Mouse (Mus musculus) left cerebral cortex, postnatal 14 days (tissue): ENCODE measurements around the gene Slc35b2. TPM values are rescaled to one million over a fixed set of nuclear protein-coding genes. Genes with fewer than 3 reads are reported as not detected.

Experiments used
- DNase-seq, 2 experiments: peaks; one replicate each; pipeline ENCODE4 v3.0.0; 2021 to 2022; ENCODE audit warnings: low spot score in 2 of 2, mixed read lengths in 1 of 2
- intact Hi-C: fragments of 180-260 bp; cut with DNase I; formaldehyde crosslinking; loops from one replicate; pipeline ENCODE4 v1.15.1; 2025
- total RNA-seq, 2 experiments: library from RNA; stranded (reverse); gene quantifications; 2 replicates each; pipeline ENCODE4 v1.2.3; 2021

Gene Slc35b2
- total RNA-seq, 2 experiments from 2014 or later = 41.6 to 46.1 TPM

GRCm38 (mm10) chr17:45557246-45557824 is 6.3 kb upstream of the Slc35b2 start:
- intact Hi-C loops = no loop called here
- no peak for DNase-seq

GRCm38 (mm10) chr17:45557998-45558862 is 5.4 kb upstream of the Slc35b2 start:
- no peak for DNase-seq

GRCm38 (mm10) chr17:45559732-45560525 is 3.7 kb upstream of the Slc35b2 start:
- DNase-seq = no peak
- intact Hi-C loops = no loop called here

More at GRCm38 (mm10) chr17:45557998-45558862, 5.4 kb upstream of the Slc35b2 start:
- intact Hi-C loops = no loop called here

GRCm38 (mm10) chr17:45563216-45563615 is 458 bp upstream of the Slc35b2 start:
- DNase-seq = no peak
- intact Hi-C loops = no loop called here

- intact Hi-C loops = no loop called here
- no peak for DNase-seq
These were observed 934 bp downstream of the Slc35b2 start for GRCm38 (mm10) chr17:45564531-45565084.

- intact Hi-C loops = no loop called here
- no peak for DNase-seq
These were observed 1.4 kb downstream of the Slc35b2 start for GRCm38 (mm10) chr17:45565103-45565502.

GRCm38 (mm10) chr17:45566031-45566359 is 2.3 kb downstream of the Slc35b2 start:
- intact Hi-C loops = no loop called here

GRCm38 (mm10) chr17:45566360-45567161 is 2.9 kb downstream of the Slc35b2 start:
- peak in 1 of 2 experiments; percentile 50 for DNase-seq
- intact Hi-C loops = no loop called here

More at GRCm38 (mm10) chr17:45566031-45566359, 2.3 kb downstream of the Slc35b2 start:
- no peak for DNase-seq

GRCm38 (mm10) chr17:45567162-45567601 is 3.5 kb downstream of the Slc35b2 start:
- intact Hi-C loops = no loop called here

GRCm38 (mm10) chr17:45568990-45569389 is 5.3 kb downstream of the Slc35b2 start:
- intact Hi-C loops = no loop called here
- no peak for DNase-seq

More at GRCm38 (mm10) chr17:45567162-45567601, 3.5 kb downstream of the Slc35b2 start:
- no peak for DNase-seq

GRCm38 (mm10) chr17:45569999-45570398 is 6.3 kb downstream of the Slc35b2 start:
- intact Hi-C loops = no loop called here
- DNase-seq = no peak

- peak; percentile 72 to 78 for DNase-seq
- intact Hi-C loops = no loop called here
These were observed 8.7 kb downstream of the Slc35b2 start for GRCm38 (mm10) chr17:45572103-45573086.

GRCm38 (mm10) chr17:45573087-45573779 is 9.6 kb downstream of the Slc35b2 start, which contains the start of gene Hsp90ab1:
Gene Hsp90ab1 (minus strand): TSS chr17:45573271.
- intact Hi-C loops = no loop called here
- peak; percentile 98 to 99 for DNase-seq

- intact Hi-C loops = no loop called here
- DNase-seq = peak; percentile 98 to 99
These were observed 10.1 kb downstream of the Slc35b2 start for GRCm38 (mm10) chr17:45573780-45574123.

- peak; percentile 80 to 90 for DNase-seq
- intact Hi-C loops = no loop called here
These were observed 10.6 kb downstream of the Slc35b2 start for GRCm38 (mm10) chr17:45574129-45574761.

- intact Hi-C loops = no loop called here
- no peak for DNase-seq
These were observed 11.6 kb downstream of the Slc35b2 start for GRCm38 (mm10) chr17:45575123-45575897.
